Mouse (Mus musculus) kidney, adult 2 months (tissue): Measurements from ENCODE around the gene Cfi.

Source experiments
- CTCF ChIP-seq: fragments of 200-500 bp; conservative IDR thresholded peaks from 2 replicates; pipeline ENCODE4 v1.5.1; 2011; ENCODE audit warnings: low read depth, mild to moderate bottlenecking, control low read depth, low read length, moderate library complexity, mixed read lengths; ENCODE audit not compliant: insufficient read depth, insufficient read length
- POLR2A ChIP-seq: fragments of 200-500 bp; IDR thresholded peaks from one replicate; pipeline ENCODE4 v1.6.1; 2011; ENCODE audit warnings: low read depth, low read length, control low read depth

- TF ChIP-seq CTCF (no peak), POLR2A (no peak)
Measured at GRCm38 (mm10) chr3:129879131-129879757, 43.6 kb downstream of the Cfi start.
